Mouse (Mus musculus): ENCODE measurements around the gene Col6a5. TPM values are rescaled to one million over a fixed set of nuclear protein-coding genes. Genes with fewer than 3 reads are reported as not detected.

Gene Col6a5
- polyA plus RNA-seq, 1 experiment from 2014 or later, result 1.1 TPM

DNA sequence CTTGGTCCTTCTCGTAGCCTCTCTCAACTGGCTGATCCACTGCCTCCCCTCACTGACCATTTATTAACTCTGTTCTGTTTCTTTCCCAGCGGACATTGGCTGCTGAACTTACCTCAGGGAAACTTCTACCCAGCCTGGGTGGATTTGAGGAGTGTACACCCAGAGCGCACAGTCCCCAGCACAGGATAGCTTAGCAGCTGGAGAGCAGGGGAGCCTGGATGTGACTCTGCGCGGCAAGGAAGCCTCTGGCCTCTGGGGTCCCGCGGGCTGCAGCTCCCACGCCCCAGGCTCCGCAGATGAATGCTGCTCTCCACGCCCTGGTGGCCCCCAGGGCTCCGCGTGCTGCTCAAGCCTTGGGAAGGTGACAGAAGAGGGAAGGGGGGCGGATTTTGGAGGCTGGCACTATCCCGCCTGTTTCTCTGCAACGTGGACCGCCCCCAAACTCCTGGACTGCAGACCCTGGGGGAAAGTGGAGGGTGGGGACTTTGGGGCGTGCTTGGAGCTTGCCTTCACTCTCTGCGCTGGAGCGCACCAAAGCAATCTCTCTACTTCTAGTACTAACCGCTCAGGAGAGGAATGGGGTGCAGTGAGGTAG lies 132.6 kb downstream of the Col6a5 start, which contains the start of gene Col6a6:
TSS of gene Col6a6 (minus strand) at position 370 of the 595 bp plus-strand sequence.
- 13% methylated on average over 20 of the region's 20 CpGs for WGBS
- no peak within 1 kb of the TSS for H3K27ac ChIP-seq (ENCODE audit: low read length)

DNA sequence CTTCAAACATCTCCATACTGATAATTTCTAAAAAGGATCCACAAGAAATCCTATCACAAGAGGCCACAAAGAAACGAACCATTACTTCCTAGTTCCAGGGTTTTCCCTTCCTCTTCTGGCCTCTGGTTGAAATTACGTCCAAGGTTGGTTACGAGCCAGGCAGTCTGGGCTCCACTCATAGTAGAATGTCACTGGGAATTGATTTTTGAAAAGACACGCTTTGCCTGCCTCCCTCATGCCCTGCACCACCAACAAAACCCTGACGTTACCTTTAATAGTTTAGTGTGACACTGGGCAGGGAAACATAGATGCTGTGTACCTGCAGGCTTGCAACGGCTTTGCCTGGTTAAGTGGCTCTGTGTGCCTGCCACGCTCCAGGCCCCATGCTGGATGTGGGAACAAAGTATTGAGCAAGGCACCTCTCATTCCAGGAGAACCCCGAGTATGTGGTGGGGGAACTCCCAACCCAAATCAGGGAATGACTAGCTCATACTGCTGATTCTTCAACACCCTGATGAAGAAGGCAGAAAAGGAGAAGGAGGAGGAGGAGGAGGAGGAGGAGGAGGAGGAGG lies 133.3 kb downstream of the Col6a5 start:
- H3K4me1 ChIP-seq (ENCODE audit: control insufficient read depth, insufficient read depth, low read length), result peaks cover 4% of the 10 kb centered on the region; the same call in 1 of the 2 replicates
- no peak overlapping the region for H3K4me3 ChIP-seq (ENCODE audit: low read depth, low read length)
- H3K36me3 ChIP-seq (ENCODE audit: control insufficient read depth, insufficient read depth, low read length), result no peaks in the 10 kb centered on the region
- no peak for ATAC-seq (ENCODE audit: insufficient number of reproducible peaks, insufficient read depth, low FRiP score, low read depth)
- H3K9ac ChIP-seq (replicated peaks; ENCODE audit: low read depth, low read length), result no peak overlapping the region
- H3K9me3 ChIP-seq (ENCODE audit: control insufficient read depth, low read depth, low read length), result no peaks in the 10 kb centered on the region
- WGBS, result 67% methylated on average over 8 of the region's 8 CpGs
- H3K27ac ChIP-seq (ENCODE audit: low read length), result no peak overlapping the region
- no peak overlapping the region for H3K4me2 ChIP-seq (replicated peaks; ENCODE audit: low read depth, low read length)
- no peaks in the 10 kb centered on the region for H3K27me3 ChIP-seq (ENCODE audit: control insufficient read depth, insufficient read depth, low read length)

More for the DNA sequence above, 132.6 kb downstream of the Col6a5 start, which contains the start of gene Col6a6:
- peak within 1 kb of the TSS; percentile 15; the same call in 1 of the 2 replicates for H3K4me3 ChIP-seq (ENCODE audit: low read depth, low read length)
- no peaks in the 10 kb centered on the region for H3K36me3 ChIP-seq (ENCODE audit: control insufficient read depth, insufficient read depth, low read length)
- H3K4me1 ChIP-seq (ENCODE audit: control insufficient read depth, insufficient read depth, low read length), result peaks cover 4% of the 10 kb centered on the region; the same call in 1 of the 2 replicates
- H3K9ac ChIP-seq (replicated peaks; ENCODE audit: low read depth, low read length), result no peak within 1 kb of the TSS; the same call in 1 of the 2 replicates
- no peaks in the 10 kb centered on the region for H3K9me3 ChIP-seq (ENCODE audit: control insufficient read depth, low read depth, low read length)
- no peaks in the 10 kb centered on the region for H3K27me3 ChIP-seq (ENCODE audit: control insufficient read depth, insufficient read depth, low read length)
- ATAC-seq (ENCODE audit: insufficient number of reproducible peaks, insufficient read depth, low FRiP score, low read depth), result no peak
- peak within 1 kb of the TSS; percentile 48 for H3K4me2 ChIP-seq (replicated peaks; ENCODE audit: low read depth, low read length)

DNA sequence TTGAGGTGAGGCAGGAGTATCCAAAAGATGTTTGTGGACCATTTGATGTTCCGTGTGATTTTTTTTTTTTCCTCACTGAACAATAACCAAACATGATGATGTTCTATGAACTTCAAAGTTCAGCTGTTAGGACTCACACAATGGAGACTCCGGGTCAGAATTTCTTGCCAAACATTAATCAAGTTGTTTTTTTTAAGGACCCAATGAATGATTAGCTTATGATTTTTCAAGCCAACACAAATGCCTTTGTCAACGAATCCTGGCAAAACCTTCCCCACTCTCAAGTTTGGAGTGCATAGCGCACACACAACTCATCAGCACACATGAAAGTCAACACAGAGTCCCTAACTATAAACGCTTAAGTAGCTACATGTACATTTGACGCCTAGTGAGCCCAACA lies 139.7 kb downstream of the Col6a5 start:
- Histone ChIP-seq H3K4me3 (ENCODE audit: low read depth, low read length) (no peak overlapping the region), H3K36me3 (ENCODE audit: control insufficient read depth, insufficient read depth, low read length) (no peaks in the 10 kb centered on the region)
- 80% methylated on average over 6 of the region's 6 CpGs for WGBS

DNA sequence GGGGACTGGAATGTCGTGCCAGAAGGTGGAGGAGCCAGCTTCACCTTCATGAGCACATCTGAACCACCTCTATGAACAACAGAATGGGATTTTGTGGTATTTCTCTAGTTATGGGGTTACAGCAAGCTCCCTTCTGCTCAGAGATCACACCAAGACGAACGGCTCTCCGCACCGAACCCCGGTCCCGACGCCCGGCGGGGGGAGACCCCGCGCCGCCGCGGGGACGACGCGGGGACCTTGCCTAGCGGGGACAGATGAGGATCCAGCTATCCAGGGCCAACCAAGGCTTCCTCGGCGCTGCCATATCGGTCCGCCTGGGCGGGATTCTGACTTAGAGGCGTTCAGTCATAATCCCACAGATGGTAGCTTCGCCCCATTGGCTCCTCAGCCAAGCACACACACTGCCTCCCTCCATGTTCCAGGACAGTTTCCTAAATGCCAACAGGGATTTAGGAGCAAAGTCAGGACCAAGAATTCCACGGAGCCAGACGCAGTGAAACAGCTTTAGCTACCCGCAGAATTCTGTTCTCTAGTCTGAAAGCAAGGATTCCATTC lies 141.2 kb downstream of the Col6a5 start:
- WGBS, result 67% methylated on average over 28 of the region's 29 CpGs
- Histone ChIP-seq H3K36me3 (ENCODE audit: control insufficient read depth, insufficient read depth, low read length) (no peaks in the 10 kb centered on the region), H3K4me3 (ENCODE audit: low read depth, low read length) (no peak overlapping the region), H3K27me3 (ENCODE audit: control insufficient read depth, insufficient read depth, low read length) (no peaks in the 10 kb centered on the region), H3K9me3 (ENCODE audit: control insufficient read depth, low read depth, low read length) (no peaks in the 10 kb centered on the region), H3K9ac (replicated peaks; ENCODE audit: low read depth, low read length) (no peak overlapping the region), H3K27ac (ENCODE audit: low read length) (no peak overlapping the region), H3K4me2 (replicated peaks; ENCODE audit: low read depth, low read length) (no peak overlapping the region), H3K4me1 (ENCODE audit: control insufficient read depth, insufficient read depth, low read length) (no peaks in the 10 kb centered on the region)
- ATAC-seq (ENCODE audit: insufficient number of reproducible peaks, insufficient read depth, low FRiP score, low read depth), result no peak

More for the DNA sequence above, 139.7 kb downstream of the Col6a5 start:
- Histone ChIP-seq H3K9me3 (ENCODE audit: control insufficient read depth, low read depth, low read length) (no peaks in the 10 kb centered on the region), H3K9ac (replicated peaks; ENCODE audit: low read depth, low read length) (no peak overlapping the region), H3K4me1 (ENCODE audit: control insufficient read depth, insufficient read depth, low read length) (no peaks in the 10 kb centered on the region), H3K27me3 (ENCODE audit: control insufficient read depth, insufficient read depth, low read length) (no peaks in the 10 kb centered on the region), H3K4me2 (replicated peaks; ENCODE audit: low read depth, low read length) (no peak overlapping the region), H3K27ac (ENCODE audit: low read length) (no peak overlapping the region)
- no peak for ATAC-seq (ENCODE audit: insufficient number of reproducible peaks, insufficient read depth, low FRiP score, low read depth)

DNA sequence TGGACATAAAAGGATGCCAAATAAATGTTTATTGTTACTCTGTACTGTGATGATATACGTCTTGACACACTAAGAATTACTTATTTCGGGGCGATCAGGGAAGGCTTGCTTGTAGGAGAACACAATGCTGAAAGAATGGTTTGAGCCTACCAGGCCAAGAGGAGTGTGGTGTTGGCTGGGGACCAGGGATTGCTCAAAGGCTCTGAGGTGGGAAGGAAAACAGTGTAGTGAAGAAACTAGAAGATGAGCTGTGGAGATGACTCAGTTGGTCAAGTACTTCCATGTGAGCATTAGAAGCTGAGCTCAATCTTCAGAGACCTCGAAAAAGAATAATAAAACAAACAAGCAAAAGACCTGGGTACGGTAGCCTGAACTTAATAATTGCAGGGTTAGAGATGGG lies 146.0 kb downstream of the Col6a5 start:
- no peak overlapping the region for H3K4me3 ChIP-seq (ENCODE audit: low read depth, low read length)

DNA sequence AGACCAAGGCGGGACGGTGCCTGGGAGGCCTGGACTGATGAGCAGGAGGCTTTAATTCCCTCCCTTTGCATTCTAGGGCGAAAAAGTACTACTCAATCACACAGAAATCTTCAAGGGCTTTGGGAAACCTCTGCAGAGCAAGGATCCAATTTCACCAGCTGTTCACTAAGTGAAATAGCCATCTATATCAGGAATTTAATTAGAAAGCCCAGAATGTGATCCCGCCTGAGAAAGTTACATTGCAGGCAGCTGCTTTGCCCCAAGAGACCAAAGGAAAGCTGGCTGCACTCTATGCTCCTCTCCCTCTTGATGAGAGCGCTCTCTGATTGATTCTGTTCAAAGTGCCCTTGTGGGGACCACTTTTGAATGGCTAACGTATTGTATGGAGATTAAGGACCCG lies 149.0 kb downstream of the Col6a5 start:
- Histone ChIP-seq H3K4me3 (ENCODE audit: low read depth, low read length) (no peak overlapping the region), H3K27me3 (ENCODE audit: control insufficient read depth, insufficient read depth, low read length) (no peaks in the 10 kb centered on the region), H3K27ac (ENCODE audit: low read length) (no peak overlapping the region), H3K9ac (replicated peaks; ENCODE audit: low read depth, low read length) (no peak overlapping the region), H3K4me1 (ENCODE audit: control insufficient read depth, insufficient read depth, low read length) (no peaks in the 10 kb centered on the region), H3K9me3 (ENCODE audit: control insufficient read depth, low read depth, low read length) (no peaks in the 10 kb centered on the region), H3K4me2 (replicated peaks; ENCODE audit: low read depth, low read length) (no peak overlapping the region), H3K36me3 (ENCODE audit: control insufficient read depth, insufficient read depth, low read length) (no peaks in the 10 kb centered on the region)
- ATAC-seq (ENCODE audit: insufficient number of reproducible peaks, insufficient read depth, low FRiP score, low read depth), result no peak
- 51% methylated on average over 7 of the region's 7 CpGs for WGBS

More for the DNA sequence above, 146.0 kb downstream of the Col6a5 start:
- no peaks in the 10 kb centered on the region for H3K9me3 ChIP-seq (ENCODE audit: control insufficient read depth, low read depth, low read length)
- H3K4me2 ChIP-seq (replicated peaks; ENCODE audit: low read depth, low read length), result no peak overlapping the region
- no peaks in the 10 kb centered on the region for H3K27me3 ChIP-seq (ENCODE audit: control insufficient read depth, insufficient read depth, low read length)
- no peak for ATAC-seq (ENCODE audit: insufficient number of reproducible peaks, insufficient read depth, low FRiP score, low read depth)
- no peak overlapping the region for H3K27ac ChIP-seq (ENCODE audit: low read length)
- no peaks in the 10 kb centered on the region for H3K36me3 ChIP-seq (ENCODE audit: control insufficient read depth, insufficient read depth, low read length)
- no peaks in the 10 kb centered on the region for H3K4me1 ChIP-seq (ENCODE audit: control insufficient read depth, insufficient read depth, low read length)
- WGBS, result 85% methylated on average over 5 of the region's 5 CpGs
- no peak overlapping the region for H3K9ac ChIP-seq (replicated peaks; ENCODE audit: low read depth, low read length)

DNA sequence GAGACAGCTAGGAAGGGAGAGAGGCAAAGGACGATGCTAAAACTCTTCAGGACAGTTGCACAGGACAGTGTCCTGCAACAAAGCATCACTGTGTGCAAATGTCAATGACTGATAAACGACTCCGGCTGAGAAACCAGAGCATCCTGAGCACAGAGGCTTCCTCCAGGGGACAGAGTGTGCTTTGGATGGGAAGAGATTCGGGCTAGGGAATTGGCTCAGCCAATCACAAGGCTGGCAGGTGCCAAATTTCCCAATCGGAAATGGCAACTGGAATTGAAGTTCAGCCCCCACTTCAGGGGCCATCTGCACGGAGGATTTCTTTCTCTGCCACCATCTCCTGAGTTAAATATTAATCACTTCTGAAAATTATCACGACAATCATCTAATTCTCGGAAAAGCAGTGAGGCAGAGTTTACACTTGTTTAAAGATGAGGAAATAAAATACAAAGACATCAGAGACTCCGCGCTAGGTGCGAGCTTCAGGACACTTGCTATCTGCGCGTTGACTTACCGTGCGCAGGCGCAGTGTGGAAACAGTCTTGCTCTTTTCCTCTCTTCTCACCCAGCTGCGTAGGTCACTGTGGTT lies 151.4 kb downstream of the Col6a5 start:
- Histone ChIP-seq H3K4me2 (replicated peaks; ENCODE audit: low read depth, low read length) (no peak overlapping the region), H3K4me1 (ENCODE audit: control insufficient read depth, insufficient read depth, low read length) (no peaks in the 10 kb centered on the region), H3K27ac (ENCODE audit: low read length) (no peak overlapping the region), H3K36me3 (ENCODE audit: control insufficient read depth, insufficient read depth, low read length) (no peaks in the 10 kb centered on the region), H3K9ac (replicated peaks; ENCODE audit: low read depth, low read length) (no peak overlapping the region), H3K27me3 (ENCODE audit: control insufficient read depth, insufficient read depth, low read length) (no peaks in the 10 kb centered on the region), H3K4me3 (ENCODE audit: low read depth, low read length) (no peak overlapping the region), H3K9me3 (ENCODE audit: control insufficient read depth, low read depth, low read length) (no peaks in the 10 kb centered on the region)
- no peak for ATAC-seq (ENCODE audit: insufficient number of reproducible peaks, insufficient read depth, low FRiP score, low read depth)
- whole genome bisulfite sequencing, result 78% methylated on average over 17 of the region's 17 CpGs

All from stomach, embryonic 14.5 days (tissue).